Mouse (Mus musculus) heart, embryonic 13.5 days (tissue): ENCODE measurements around the gene Mrpl33. TPM values are rescaled to one million over a fixed set of nuclear protein-coding genes. Genes with fewer than 3 reads are reported as not detected.

Source experiments
- ATAC-seq: fragments of 200-750 bp; cut with Nextera tagmentation; 2 replicates; pipeline ENCODE4 v1.8.0; 2017; ENCODE audit warnings: moderate TSS enrichment; ENCODE audit not compliant: insufficient number of reproducible peaks, low FRiP score, low TSS enrichment; ENCODE audit errors: extremely low read depth
- H3K27ac ChIP-seq: fragments of 300-500 bp; sonication (generic); replicated peaks from 2 replicates; pipeline ENCODE4 v1.5.1; 2015; ENCODE audit warnings: moderate library complexity, mild to moderate bottlenecking, inconsistent platforms
- H3K27me3 ChIP-seq: fragments of 300-500 bp; sonication (generic); replicated peaks from 2 replicates; pipeline ENCODE4 v1.6.1; 2015; ENCODE audit warnings: mild to moderate bottlenecking, inconsistent platforms
- H3K36me3 ChIP-seq: fragments of 300-500 bp; sonication (generic); 2 replicates; pipeline ENCODE4 v1.6.1; 2015; ENCODE audit warnings: mild to moderate bottlenecking, inconsistent platforms
- H3K4me1 ChIP-seq: fragments of 300-500 bp; sonication (generic); 2 replicates; pipeline ENCODE4 v1.6.1; 2015; ENCODE audit warnings: inconsistent platforms
- H3K4me2 ChIP-seq: fragments of 300-500 bp; sonication (generic); 2 replicates; pipeline ENCODE4 v1.6.1; 2015; ENCODE audit warnings: inconsistent platforms, mild to moderate bottlenecking, moderate library complexity
- H3K4me3 ChIP-seq: fragments of 300-500 bp; sonication (generic); 2 replicates; pipeline ENCODE4 v1.5.1; 2015; ENCODE audit warnings: moderate library complexity, mild to moderate bottlenecking, inconsistent platforms
- H3K9ac ChIP-seq: fragments of 300-500 bp; sonication (generic); 2 replicates; pipeline ENCODE4 v1.6.1; 2015; ENCODE audit warnings: inconsistent platforms, mild to moderate bottlenecking, moderate library complexity
- H3K9me3 ChIP-seq: fragments of 300-500 bp; sonication (generic); 2 replicates; pipeline ENCODE4 v1.6.1; 2016; ENCODE audit warnings: inconsistent platforms
- WGBS: fragments of 180-500 bp; shearing (Covaris S2); methylation state at CpG from one replicate; pipeline ENCODE4 v1.1.7; 2015; ENCODE audit warnings: mixed read lengths; 5-methylcytosine and 5-hydroxymethylcytosine counted together
- microRNA-seq: library from miRNA; unstranded; fragments of <30 nt; microRNA quantifications from one replicate; pipeline ENCODE4, GENCODE M21; 2016
- polyA plus RNA-seq: library from polyadenylated mRNA; unstranded; fragments of >200 nt; fragmentation: Nextera tagmentation; extraction: Ambion mirVana; gene quantifications from 2 replicates; pipeline ENCODE4 v1.2.1, GENCODE M21; 2015

Mrpl33 gene
- polyA plus RNA-seq, 1 experiment from 2014 or later = 381 TPM

DNA sequence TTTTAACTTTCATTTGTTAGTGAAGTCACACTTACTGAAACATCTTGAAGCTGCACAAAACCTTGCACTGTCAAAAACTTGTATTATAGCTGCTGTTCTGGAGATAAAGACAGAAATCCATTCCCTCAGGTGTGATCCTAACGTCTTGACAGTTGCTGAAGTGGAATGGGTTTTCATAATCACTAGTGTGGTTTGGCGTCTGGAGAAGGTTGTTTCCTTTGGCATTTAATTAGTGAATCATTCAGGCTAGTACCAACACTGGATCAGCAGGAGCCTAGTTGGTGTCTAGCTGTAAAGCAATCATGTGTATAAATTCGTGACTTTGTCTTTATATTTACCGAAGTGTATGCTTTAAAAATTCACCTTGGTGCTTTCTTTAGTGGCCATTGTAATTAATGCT is 102.2 kb downstream of the Mrpl33 start:
- H3K9ac ChIP-seq = no peak overlapping the region
- H3K36me3 ChIP-seq = peaks cover 20% of the 10 kb centered on the region
- no peak for ATAC-seq
- H3K4me3 ChIP-seq = 0 out of 2 replicates have a peak overlapping the region, but pooled peaks have one; percentile 1
- 0 out of 2 replicates have a peak overlapping the region, but pooled peaks have one; percentile 13 for H3K27ac ChIP-seq
- no peaks in the 10 kb centered on the region for H3K27me3 ChIP-seq
- H3K4me1 ChIP-seq = peaks cover 14% of the 10 kb centered on the region
- H3K4me2 ChIP-seq = peak overlapping the region; percentile 83
- H3K9me3 ChIP-seq = no peaks in the 10 kb centered on the region
- WGBS = 56% methylated on average over 4 of the region's 4 CpGs

DNA sequence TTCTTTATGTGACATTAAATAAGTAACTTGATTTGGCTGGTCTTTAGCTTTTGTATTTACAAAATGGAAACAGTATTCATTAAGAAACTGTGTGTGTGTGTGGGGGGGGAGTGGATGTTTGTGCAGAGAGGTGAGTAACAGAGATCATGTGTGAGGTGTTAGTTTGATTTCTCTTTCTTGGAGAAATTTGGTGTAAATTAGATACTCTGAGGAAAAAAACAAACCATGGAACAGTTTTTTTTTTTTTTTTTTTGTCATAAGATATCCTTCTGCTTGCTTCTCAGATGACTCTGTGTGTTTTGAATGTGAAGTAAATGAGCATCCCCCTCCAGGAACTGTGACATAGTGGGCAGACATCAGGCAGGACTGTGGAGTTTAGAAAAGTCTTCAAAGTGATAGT is 102.7 kb downstream of the Mrpl33 start:
- no peak for ATAC-seq
- peaks cover 14% of the 10 kb centered on the region for H3K4me1 ChIP-seq

GRCm38 (mm10) chr5:31704971-31705370 is 108.2 kb downstream of the Mrpl33 start:
- WGBS = 77% methylated on average over 5 of the region's 5 CpGs
- Histone ChIP-seq H3K27ac (no peak overlapping the region), H3K27me3 (no peaks in the 10 kb centered on the region), H3K4me2 (no peak overlapping the region), H3K4me3 (no peak overlapping the region), H3K36me3 (peaks cover 48% of the 10 kb centered on the region), H3K9me3 (no peaks in the 10 kb centered on the region), H3K9ac (no peak overlapping the region), H3K4me1 (no peaks in the 10 kb centered on the region)
- ATAC-seq = no peak

More for the DNA sequence above, 102.7 kb downstream of the Mrpl33 start:
- H3K4me2 ChIP-seq = peak overlapping the region; percentile 83
- H3K9ac ChIP-seq = no peak overlapping the region
- no peaks in the 10 kb centered on the region for H3K27me3 ChIP-seq
- no peaks in the 10 kb centered on the region for H3K9me3 ChIP-seq
- 0 out of 2 replicates have a peak overlapping the region, but pooled peaks have one; percentile 1 for H3K4me3 ChIP-seq
- H3K27ac ChIP-seq = 0 out of 2 replicates have a peak overlapping the region, but pooled peaks have one; percentile 13
- peaks cover 22% of the 10 kb centered on the region for H3K36me3 ChIP-seq

- H3K9ac ChIP-seq = no peak overlapping the region
- ATAC-seq = no peak
- H3K4me3 ChIP-seq = no peak overlapping the region
- no peak overlapping the region for H3K27ac ChIP-seq
- no peaks in the 10 kb centered on the region for H3K4me1 ChIP-seq
- H3K4me2 ChIP-seq = no peak overlapping the region
- no peaks in the 10 kb centered on the region for H3K27me3 ChIP-seq
- WGBS = 81% methylated on average over 4 of the region's 4 CpGs
- no peaks in the 10 kb centered on the region for H3K9me3 ChIP-seq
- peaks cover 57% of the 10 kb centered on the region for H3K36me3 ChIP-seq
These were observed 110.1 kb downstream of the Mrpl33 start for GRCm38 (mm10) chr5:31706826-31707225.

DNA sequence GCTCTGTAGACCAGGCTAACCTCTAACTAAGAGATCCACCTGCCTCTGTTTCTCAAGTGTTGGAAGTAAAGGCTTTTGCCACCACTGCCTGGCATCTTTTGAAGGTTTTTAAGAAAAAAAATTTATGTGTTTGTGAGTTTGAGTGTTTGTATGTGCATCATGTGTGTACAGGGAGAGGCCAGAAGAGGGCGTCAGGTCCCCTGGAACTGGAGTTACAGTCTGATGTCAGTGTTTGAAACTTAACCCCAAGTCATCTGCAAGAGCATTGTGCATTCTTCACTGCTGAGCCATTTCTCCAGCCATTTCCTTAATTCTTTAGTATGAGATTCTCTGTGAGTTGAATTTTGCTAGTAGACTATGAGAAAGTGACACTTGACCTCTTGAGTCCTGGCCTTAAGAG is 112.7 kb downstream of the Mrpl33 start:
- Histone ChIP-seq H3K9me3 (no peaks in the 10 kb centered on the region), H3K27me3 (no peaks in the 10 kb centered on the region), H3K4me1 (peaks cover 14% of the 10 kb centered on the region), H3K27ac (no peak overlapping the region), H3K9ac (no peak overlapping the region), H3K36me3 (peaks cover 36% of the 10 kb centered on the region), H3K4me2 (no peak overlapping the region), H3K4me3 (no peak overlapping the region)
- no peak for ATAC-seq
- WGBS = 65% methylated on average over 1 of the region's 1 CpGs

- H3K4me3 ChIP-seq = no peak overlapping the region
- ATAC-seq = no peak
These were observed 116.6 kb downstream of the Mrpl33 start for GRCm38 (mm10) chr5:31713280-31713711.

DNA sequence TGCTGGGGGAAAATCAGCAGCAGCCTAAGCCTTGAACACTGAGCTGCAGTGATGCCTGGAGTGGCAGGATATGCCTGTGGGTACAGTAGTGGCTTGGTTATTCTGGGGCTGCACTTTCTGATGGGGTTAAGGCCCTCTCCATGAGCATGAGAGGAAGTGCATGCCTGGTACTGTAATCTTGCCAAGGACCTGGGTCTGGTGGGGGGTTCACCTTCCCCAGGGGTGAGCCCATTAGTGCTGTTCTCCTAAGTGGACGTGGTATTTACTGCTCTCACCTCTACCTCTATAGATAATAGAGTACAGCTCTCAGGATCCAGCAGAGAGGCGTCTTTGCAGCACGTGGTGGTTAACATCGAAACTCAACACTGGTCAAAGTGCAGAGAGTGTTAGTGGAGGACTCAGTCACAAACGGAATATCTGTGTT is 117.1 kb downstream of the Mrpl33 start:
- Histone ChIP-seq H3K4me2 (no peak overlapping the region), H3K9ac (no peak overlapping the region), H3K4me3 (no peak overlapping the region), H3K27me3 (no peaks in the 10 kb centered on the region), H3K9me3 (no peaks in the 10 kb centered on the region), H3K4me1 (peaks cover 23% of the 10 kb centered on the region), H3K36me3 (peaks cover 18% of the 10 kb centered on the region), H3K27ac (peak overlapping the region; percentile 31; the same call in 1 of the 2 replicates)
- ATAC-seq = no peak
- 38% methylated on average over 5 of the region's 5 CpGs for WGBS

More at GRCm38 (mm10) chr5:31713280-31713711, 116.6 kb downstream of the Mrpl33 start:
- Histone ChIP-seq H3K4me1 (peaks cover 23% of the 10 kb centered on the region), H3K36me3 (peaks cover 18% of the 10 kb centered on the region), H3K9ac (no peak overlapping the region), H3K27ac (0 out of 2 replicates have a peak overlapping the region, but pooled peaks have one; percentile 31), H3K27me3 (no peaks in the 10 kb centered on the region), H3K9me3 (no peaks in the 10 kb centered on the region), H3K4me2 (no peak overlapping the region)
- WGBS = 55% methylated on average over 2 of the region's 2 CpGs

Small RNAs within 50 kb of the gene (microRNA-seq; reads per million reads assigned to microRNA genes)
- gene Mir3473e = not detected

Other genes with a start within 250 kb of the Mrpl33 start
- 30.6 and 38.2 TPM in 2 replicates for gene Zfp512, start 144.5 kb upstream of the Mrpl33 start, polyA plus RNA-seq
- gene 4930548H24Rik, start 111.2 kb upstream of the Mrpl33 start, polyA plus RNA-seq = not detected in 2 replicates
- 46.7 and 50.3 TPM in 2 replicates for gene Gpn1, start 102.2 kb upstream of the Mrpl33 start, polyA plus RNA-seq
- 21.3 and 22.8 TPM in 2 replicates for gene Slc4a1ap, start 69.9 kb upstream of the Mrpl33 start, polyA plus RNA-seq
- gene Supt7l, start 69.1 kb upstream of the Mrpl33 start, polyA plus RNA-seq = 17.9 and 18.0 TPM in 2 replicates
- 3.7 and 4.1 TPM in 2 replicates for gene Rbks, start 100.7 kb downstream of the Mrpl33 start, polyA plus RNA-seq
- gene Babam2, start 100.7 kb downstream of the Mrpl33 start, polyA plus RNA-seq = 43.3 and 63.5 TPM in 2 replicates